Mouse (Mus musculus) gastrocnemius, postnatal 14 days (tissue): ENCODE measurements around the gene Slc23a4. TPM values are rescaled to one million over a fixed set of nuclear protein-coding genes. Genes with fewer than 3 reads are reported as not detected.

Experiments used
- total RNA-seq, 2 experiments: library from RNA; stranded (reverse); gene quantifications; 2 replicates each; pipeline ENCODE4 v1.2.3; 2021

Slc23a4 gene
- total RNA-seq, 2 experiments from 2014 or later: 0.11 TPM; not detected in 1

Other genes starting within 250 kb of the Slc23a4 start
- 1 to 10 TPM; 3.0 to 3.9 TPM for gene Agbl3, start 208.0 kb downstream of the Slc23a4 start, total RNA-seq
- gene Tmem140, start 125.3 kb downstream of the Slc23a4 start, total RNA-seq: 10 to 100 TPM; 12.7 to 15.5 TPM
- gene Cyren, start 110.3 kb downstream of the Slc23a4 start, total RNA-seq: 1 to 10 TPM; 4.0 to 5.0 TPM
- gene Wdr91, start 77.5 kb downstream of the Slc23a4 start, total RNA-seq: 1 to 10 TPM; 9.3 to 9.7 TPM
- not detected for gene Stra8, start 68.2 kb downstream of the Slc23a4 start, total RNA-seq
- 10 to 100 TPM; 19.8 to 21.6 TPM for gene Cnot4, start 145.3 kb upstream of the Slc23a4 start, total RNA-seq
- gene Nup205, start 189.0 kb upstream of the Slc23a4 start, total RNA-seq: 10 to 100 TPM; 10.3 to 11.8 TPM